Mouse (Mus musculus) adrenal gland, postnatal 10 days (tissue): ENCODE measurements around the gene Pecam1. TPM values are rescaled to one million over a fixed set of nuclear protein-coding genes. Genes with fewer than 3 reads are reported as not detected.

Experiments used
- DNase-seq: peaks from one replicate; pipeline ENCODE4 v3.0.0; 2021; ENCODE audit warnings: mixed read lengths
- total RNA-seq, 2 experiments: library from RNA; stranded (reverse); gene quantifications; 2 replicates each; pipeline ENCODE4 v1.2.3; 2021

Gene Pecam1
- total RNA-seq, 2 experiments from 2014 or later: 131 to 146 TPM

DNA sequence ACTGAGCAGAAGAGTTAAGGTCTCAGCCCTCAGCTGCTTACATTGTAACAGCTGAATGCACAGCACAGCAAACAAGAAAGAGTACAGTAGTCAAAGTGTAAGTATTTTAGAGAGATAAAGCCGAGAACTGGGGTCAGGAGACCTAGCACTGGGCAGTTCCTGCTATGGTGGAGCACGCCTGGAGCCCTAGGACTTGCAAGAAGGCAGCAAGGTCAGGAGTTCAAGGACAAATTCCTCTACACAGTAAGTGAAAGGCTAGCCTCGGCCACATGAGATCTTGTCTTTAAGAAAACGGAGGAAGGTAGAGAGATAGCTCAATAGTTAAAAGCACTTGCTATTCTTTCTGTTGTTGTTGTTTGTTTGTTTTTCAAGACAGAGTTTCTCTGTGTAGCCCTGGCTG is 57.5 kb downstream of the Pecam1 start:
- DNase-seq: no peak

DNA sequence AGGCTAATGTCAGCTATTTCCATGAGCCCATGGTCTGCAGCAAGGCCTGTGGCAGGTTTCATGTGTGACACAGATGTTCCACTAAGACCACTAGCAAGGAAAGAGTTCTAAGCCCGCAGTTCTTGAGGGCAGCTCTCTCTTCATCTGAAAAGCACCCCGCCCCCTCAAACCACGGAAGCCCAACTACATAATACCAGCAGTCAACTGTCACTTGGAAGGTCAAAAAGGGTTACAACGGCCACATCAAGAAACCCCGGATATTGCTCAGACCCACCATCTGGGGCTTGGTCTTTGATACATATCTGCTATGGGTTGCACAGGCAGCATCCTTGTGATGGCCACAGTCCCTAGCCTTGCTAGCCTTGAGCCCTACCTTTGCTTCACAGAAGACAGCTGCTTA is 62.1 kb downstream of the Pecam1 start:
- no peak for DNase-seq

DNA sequence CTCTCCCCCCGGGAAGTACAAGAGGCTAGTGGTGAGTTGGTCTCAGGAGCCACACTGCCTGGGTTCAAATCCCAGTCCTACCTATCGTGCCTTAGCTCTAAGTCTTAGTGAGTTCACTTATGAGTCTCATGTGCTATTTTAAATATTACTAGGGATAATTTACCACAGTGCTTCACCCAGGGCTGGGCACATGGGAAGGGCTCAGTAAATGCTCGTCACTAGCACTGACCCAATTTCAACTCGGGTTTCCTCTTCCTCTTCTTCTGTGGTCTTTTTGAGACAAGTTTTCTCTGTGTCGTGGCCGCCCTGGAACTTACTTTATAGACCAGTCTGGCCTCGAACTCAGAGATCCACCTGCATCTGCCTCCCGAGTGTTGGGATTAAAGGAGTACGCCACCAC is 63.1 kb downstream of the Pecam1 start:
- no peak for DNase-seq

DNA sequence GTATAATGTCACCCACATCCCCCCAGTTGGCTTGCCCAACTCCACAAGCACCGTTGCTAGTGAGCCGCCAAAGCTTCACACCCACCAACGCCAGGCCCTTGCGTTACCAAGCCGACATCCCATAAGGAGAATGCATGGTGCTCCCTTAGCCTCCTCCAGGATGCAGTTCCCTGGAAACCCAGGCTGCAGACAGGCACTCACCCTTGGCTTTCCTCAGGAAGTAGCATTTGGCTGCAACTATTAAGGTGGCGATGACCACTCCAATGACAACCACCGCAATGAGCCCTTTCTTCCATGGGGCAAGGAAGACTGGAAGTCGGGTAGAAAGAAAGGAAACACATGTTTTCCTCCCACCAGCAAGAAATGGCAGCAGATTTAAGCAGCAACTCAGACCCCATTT is 66.4 kb downstream of the Pecam1 start:
- DNase-seq: no peak

DNA sequence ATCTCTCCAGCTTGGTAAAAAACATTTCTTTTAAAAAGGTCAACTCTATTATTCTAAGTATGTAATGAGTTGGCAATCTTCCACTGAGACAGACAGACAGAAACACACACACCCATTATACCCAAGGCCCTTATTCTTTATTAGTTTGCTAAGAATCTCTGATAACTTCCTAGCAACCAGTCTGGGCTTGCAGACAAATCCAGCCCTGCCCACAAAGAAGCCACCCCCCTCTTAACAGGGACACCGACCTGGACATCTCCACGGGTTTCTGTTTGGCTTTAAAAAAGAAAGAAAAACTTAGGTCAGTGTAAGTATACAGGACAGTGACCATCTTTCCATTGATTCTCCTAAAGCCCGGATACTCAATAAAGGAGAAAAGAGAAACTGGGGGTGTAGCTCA is 67.1 kb downstream of the Pecam1 start:
- DNase-seq: no peak

DNA sequence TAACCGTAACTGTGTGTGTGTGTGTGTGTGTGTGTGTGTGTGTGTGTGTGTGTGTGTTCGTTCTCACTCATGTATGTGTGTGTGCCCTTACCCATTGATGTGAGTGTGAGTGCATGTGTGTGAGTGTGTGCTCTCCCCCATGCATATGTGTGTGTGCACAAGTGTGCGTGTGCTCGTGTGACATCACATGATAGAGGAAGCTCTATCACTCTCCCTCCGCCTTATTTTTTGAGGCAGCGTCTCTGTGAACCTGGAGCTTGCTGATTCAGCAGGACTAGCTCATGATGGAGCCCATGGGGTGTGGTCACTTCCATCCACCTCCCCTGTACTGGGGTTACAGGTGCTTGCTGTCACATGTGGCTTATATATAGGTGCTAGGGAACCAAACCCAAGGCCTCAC is 69.3 kb downstream of the Pecam1 start:
- DNase-seq: no peak

DNA sequence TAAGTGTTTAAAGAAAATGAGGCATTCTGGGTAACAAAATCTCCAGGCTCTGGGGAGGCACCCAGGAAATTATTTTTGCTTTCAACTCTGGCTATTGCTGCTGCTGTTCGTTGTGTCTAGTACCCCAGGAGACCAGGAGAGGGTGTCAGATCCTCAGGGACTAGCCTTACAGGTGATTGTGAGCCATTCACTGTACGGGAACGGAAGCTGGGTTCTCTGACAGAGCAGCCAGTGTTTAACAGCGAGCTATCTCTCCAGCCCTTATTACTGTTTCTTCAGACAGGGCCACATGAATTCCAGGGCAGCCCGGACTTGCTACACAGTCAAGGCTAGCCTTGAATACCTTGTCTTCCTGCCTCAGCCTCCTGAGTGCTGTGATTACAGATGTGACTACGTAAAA is 70.6 kb downstream of the Pecam1 start:
- no peak for DNase-seq

DNA sequence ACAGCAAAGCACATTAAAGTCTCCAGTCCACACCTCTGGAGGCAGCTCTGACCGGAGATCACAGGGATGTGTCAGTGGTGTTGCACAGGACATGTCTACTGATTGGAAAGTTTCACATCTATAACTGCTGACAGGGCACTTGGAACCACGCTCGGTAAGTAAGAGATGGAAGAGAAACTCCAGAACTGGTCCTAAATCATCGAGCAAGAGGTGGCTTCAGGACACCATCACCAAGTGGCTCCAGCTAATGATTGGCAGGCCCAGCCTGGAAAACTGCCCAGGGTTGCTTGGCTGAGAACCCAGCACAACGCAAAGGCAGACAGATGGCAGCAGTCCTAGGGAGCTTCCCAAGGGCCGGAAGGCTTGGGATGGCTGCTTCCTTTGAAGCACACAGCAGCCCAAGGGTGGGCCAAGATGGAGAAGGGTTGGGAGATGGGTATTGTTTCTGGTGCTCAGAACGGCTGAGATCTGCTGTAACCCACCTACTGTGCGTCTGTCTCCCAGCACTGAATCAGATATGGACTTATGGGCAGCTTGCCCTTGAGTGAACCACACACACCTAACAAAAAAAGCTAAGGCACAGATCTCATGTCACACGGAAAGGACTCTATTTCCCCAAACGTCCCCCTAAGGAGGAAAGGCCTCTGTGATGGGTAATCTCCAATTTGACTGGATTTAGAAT is 72.4 kb downstream of the Pecam1 start:
- DNase-seq: peak; percentile 94

DNA sequence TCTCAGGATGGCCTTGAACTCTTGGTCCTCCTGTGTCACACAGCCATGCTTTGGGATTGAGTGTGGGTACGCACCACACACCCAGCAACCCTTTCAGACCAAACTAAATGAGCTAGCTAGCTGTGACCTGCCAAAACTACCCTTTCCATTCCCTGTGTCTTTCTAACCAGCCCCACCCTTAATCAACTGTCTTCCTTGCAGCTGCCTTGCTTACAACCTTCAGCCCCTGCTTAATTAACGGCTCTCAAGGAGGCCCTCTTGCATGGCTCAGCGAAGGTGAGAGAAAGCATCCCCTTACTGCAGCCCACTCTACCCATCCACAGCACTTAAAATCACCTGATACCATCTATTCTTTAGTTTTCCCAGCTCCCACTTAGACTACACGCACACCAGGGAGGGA is 73.1 kb downstream of the Pecam1 start:
- no peak for DNase-seq

DNA sequence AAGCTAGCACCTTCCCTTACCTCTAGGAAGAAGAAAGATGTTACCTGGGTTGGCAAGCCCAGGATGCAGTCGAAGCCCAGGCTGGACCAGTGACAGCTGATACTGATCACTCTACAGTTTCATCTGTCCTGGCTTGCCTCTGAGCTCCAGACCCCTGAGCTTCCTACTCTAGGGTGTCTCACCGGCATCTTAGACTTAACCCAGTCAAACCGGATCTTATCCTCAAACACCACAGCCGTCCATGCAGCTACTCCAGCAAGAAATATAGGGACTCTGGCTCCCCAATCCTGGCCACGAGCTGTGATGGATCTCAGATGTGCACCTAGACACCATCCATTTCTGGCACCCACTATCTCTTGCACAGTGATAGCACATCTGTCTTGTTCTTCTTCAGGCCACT is 74.6 kb downstream of the Pecam1 start:
- DNase-seq: no peak

DNA sequence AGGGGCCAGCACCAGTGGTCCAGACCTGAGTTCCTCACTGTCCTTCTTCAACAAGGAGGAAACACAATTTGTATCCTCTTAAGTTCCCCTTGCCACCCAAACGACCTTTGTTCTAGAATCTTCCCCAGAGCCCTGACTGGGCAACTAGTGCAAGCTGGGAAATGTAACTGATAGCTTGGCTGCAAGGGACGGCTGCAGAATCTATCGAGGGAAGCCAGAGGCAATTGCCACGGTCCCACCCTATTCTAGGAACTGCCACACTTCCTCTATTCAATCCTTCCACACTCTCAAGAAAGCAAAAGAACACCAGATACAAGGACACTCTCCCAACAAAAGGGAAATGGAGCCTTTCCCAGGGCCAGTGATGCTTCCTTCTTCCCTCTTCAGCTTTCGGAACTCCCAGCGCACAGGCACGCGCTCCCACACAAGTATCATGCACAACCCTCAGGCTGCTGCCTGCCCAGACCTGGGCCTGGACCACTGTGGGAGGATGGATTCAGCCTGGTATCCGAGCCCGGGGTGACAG is 75.2 kb downstream of the Pecam1 start:
- DNase-seq: peak; percentile 58

DNA sequence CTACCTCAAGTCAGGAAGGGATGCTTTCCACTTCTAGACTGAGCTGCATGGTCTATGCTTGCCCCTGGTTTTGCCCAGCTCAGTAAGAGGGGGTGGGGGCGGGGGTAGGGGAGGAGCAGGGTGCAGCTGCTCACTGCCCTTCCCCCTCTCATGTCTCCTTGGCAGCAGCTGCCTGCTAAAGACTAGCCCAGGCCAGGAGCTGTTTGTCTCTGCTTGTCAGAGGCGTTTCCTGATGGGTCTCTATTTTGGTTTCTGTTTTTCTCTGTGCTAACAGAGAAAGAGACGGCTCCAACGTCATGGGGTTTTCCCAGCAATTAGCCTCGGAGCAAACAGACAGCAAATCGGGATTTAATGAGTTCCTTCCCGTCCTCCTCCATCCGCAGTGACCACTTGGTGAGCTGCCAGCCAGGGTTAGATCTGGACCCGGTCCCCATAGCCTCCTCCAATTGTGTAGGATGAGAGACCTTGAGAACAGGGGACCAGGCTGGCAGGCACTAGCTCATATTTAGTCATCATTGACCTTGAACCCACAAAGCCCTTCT is 75.7 kb downstream of the Pecam1 start:
- peak; percentile 84 for DNase-seq

DNA sequence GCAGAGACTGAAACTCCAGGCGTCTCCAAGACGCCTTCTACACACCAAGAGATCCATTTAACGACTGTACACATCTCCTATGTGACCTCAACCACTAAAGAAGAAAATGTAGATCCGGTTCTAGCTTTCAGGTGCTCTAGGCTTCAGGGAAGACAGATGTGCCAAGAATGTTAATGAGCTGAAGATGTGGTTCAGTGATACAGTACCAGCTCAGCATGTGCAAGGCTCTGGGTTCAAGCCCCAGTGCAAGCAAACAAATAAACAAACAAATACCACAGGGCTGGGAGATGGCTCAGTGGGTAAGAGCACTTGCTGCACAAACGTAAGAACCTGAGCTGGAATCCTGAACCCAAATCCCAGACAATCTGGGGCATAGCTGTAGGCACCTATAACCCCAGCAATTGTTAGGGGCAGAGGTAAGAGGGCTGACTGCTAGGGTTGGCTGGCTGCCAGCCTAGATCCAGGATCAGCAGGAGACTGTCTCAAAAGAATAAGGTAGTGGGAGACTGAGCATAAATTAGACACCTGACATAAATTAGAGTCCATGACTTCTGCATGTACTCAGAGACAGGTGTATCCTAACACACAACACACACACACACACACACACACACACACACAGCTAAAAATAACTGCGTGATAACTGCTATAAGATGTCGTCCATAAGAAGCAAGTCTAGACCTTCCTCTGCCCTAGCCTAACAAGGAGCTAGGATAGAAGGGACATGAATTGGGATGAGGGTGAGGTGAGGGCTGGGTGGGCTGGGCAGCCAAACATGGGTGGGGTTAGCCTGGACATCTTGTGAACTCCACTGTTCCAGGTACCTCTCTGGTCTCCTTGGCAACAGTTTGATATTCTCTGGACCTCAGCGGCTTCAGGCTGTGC is 76.5 kb downstream of the Pecam1 start:
- no peak for DNase-seq

DNA sequence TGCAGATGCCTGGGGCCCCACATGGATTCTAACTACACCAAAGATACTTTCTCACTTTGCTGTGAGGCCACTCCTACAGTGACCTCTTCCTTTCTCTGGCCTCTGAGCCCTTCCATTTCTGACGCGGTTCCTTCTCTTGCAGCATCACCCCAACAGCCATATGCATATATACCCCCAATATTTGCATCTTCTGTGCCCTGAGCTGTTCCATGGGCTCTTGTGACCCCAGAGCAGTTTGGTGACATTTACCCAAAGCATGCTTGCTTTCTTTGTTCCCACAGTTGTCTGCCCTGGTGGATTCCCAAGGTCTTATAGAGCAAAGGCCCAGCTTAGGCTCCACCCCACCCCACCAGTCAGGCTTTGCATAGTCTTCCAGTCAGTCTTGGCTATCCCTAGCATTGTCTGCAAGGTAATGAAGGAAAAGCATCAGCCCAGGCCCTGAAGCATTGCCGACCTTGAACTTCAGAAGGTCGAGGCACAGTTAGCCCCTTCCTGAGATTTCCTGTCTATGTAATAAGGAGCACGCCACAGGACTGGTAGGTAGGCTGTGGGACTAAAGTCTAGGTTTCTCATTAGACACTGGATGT is 77.4 kb downstream of the Pecam1 start:
- no peak for DNase-seq

DNA sequence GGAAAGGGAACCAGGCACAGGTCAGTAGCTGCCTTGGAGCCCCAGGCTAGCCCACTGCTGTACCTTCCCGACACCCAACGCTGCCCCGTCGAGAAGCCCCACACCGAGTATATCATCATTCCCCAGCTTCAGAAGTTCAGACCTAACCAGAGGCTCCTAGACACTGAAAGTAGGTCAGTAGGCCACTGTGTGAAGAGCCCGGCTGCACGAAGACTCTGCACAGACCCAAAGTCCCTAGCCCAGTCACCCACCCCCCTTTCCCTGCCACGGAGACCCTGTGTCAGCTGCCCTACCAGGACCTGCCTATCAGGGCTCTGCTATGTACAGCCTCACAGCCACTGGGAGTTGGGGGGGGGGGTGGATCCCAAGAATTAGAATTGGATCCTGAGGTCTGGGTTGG is 78.6 kb downstream of the Pecam1 start:
- DNase-seq: no peak

DNA sequence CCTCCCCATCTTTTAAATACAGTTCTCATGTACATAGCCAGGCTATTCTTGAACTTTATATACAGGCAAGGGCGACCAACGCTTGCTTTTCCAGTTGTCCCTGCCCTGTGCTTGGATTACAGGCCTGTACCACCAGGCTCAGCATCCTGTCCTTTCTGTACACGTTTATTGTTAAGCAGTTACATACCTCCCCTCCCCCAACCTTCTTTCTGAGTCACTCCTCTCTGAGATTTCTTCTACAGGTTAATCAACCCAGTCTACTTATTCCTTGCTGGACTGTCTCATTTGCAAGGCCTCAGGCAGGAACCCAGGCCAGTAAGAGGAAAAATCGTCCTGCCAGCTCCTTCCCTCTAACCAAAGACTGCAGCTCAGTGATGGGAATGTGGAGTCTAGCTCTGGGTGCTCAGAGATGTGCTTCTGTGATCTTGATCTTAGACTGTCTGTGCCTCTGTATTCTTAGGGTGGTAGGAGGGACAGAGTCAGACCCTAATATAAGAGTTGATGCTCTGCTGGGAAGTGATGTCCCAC is 79.4 kb downstream of the Pecam1 start:
- DNase-seq: no peak

DNA sequence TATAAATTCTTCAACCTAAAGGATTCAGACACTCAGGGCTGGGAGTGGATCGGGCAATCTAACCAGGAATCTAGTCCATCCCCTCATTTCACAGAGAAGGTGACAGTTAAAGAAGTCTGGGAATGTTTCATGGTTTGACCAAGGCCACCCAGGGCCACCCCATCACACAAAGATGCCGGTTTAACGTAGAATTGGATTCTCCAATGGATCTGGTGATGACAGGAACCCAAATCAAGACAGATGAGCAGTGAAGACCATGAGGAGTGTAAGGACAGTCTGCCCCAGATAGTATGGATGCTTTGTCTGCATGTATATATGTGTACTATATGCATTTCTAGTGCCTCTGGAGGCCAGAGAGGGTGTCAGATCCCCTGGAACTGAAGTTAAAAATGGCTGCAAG is 80.2 kb downstream of the Pecam1 start:
- DNase-seq: no peak

DNA sequence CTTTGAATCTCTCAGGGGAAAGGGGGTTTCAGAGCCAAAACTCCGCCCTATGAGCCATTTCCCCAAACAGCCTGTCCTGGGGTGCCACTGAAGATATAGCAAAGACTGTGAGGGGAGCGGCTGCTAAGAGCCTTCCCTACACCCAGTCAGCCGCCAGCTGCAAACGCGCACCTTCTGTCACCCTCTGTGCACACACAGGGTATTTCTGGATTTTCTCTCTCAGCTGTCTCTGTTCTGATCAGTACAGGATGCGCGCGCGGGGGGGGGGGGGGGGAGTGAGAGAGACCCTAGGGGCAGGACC is 80.6 kb downstream of the Pecam1 start:
- DNase-seq: no peak

DNA sequence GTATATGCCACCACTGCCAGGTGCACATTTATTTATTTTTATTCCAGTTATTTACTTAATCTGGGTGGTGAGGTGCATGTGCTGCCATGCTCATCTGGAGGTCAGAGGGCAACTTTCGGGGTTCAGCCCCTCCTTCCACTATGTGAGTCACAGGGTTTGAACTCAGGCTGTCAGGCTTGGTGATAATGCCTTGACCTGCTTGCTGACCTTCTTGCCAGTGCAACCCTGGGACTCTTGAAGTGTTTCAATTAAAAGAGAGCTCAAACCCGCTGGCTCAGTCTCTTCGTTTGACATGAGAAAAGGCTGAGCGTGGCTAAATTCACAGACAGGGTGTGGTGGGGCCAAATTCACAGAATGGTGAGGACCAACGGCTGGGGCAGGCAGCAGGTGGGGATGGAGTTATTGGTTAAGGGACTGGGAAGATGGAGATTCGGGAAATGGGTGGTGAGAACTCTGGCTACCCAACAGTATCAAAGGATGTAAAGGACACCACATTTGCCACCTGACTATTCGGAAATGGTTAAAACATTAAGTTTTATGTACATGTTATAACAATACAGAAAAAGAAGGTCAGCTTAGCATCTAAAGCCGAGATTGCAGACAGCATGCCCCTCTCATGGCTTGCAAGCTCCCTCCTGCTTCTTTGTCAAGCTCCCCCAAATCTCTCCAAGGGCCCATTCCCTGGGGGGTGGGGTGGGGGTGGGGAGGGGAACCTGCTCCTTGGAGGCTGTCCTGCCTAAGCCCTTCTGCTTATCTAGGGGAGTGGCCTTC is 81.1 kb downstream of the Pecam1 start:
- no peak for DNase-seq

DNA sequence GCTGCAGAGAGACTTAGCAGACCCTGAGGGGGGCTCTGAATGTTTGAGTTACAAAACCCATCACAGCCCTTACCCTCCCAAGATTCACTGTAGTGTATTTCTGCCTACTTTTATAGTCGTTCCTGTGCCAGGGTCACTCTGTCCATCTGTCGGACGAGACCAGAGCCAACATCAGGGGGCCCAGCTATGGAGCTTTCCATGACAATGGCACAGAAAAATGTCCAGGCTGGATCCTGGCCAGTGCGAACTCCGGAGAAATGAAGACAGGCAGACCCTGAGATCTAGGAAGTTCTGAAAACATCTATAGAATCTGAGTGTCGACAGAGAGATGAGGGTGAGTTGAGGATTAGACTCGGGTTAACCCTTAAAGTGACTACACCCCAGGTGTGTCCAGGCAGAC is 82.1 kb downstream of the Pecam1 start:
- no peak for DNase-seq

DNA sequence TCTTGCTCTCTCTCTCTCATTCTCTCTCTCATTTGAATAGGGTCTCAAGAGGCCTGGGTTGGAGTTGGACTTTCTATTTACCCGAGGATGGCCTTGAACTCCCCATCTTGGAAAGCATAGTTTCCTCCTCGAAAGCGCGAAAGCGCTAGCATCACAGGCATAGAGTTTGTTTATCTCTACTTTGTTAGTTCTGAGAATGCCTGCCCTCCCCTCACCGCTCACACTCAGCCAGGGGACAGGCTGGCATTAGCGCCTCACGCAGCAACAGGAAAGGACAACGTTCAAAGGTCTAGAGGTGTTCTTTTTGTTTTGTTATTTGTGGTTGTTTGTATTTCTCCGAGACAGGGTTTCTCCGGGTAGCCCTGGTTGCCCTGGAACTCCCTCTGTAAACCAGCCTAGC is 82.6 kb downstream of the Pecam1 start:
- DNase-seq: no peak

DNA sequence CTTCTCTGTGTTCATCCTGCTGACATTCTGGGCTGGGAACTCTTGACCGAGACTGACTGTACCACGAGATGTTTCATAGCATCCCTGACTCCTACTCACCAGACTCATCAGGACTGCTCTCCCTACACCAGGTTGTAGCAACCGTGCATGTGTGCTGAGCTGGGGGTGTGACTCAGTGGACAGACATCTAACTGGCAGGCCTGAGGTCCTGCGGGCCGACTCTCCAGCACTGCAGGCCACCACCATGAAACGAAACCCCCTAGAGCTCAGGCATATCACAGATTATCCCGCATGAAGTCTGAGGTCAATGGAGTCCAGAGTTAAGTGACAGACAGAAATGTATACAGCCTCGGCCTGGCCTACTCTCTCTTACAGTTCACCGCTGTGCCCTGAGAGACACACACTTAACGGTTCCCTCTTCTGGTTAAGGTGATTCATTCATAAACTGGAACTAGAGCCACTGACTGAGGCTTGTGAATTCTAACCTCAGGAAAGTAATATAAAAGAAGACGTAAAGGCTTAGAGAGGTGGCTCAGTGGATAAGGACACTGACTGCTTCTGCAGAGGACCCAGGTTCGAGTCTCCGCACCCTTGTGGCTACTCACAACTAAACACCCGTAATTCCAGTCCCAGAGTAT is 83.8 kb downstream of the Pecam1 start:
- DNase-seq: no peak
